Mouse (Mus musculus): Measurements from ENCODE around the gene 4930539E08Rik.

- TF ChIP-seq CTCF (IDR thresholded peaks at IDR 0.05) (peak; percentile 23; the same call in 1 of the 2 replicates), EP300 (IDR thresholded peaks at IDR 0.05) (no peak)
Observed at GRCm38 (mm10) chr17:28882810-28883209, 32.3 kb downstream of the 4930539E08Rik start.
